Mouse (Mus musculus): ENCODE results near the gene Flad1.

Gene Flad1

DNA sequence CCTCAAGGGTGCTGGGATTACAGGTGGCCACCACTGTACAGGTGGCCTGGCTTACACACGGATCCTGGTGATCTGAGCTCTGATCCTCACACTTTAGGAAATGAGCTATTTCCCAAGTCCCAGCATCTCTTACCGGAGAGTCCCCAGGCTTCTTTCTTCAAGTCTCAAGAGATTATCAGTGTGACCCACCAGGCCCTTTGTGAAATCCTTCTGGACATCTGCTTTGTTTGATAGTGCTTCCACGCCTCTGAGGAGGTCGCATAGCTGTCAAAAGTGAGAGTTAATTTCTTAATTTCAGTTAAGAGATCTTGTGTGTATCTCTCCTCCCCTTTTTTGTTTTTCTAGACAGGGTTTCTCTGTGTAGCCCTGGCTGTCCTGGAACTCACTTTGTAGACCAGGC, 14.2 kb upstream of the Flad1 start:
- DNase-seq (ENCODE audit: inconsistent ontology term): no peak

DNA sequence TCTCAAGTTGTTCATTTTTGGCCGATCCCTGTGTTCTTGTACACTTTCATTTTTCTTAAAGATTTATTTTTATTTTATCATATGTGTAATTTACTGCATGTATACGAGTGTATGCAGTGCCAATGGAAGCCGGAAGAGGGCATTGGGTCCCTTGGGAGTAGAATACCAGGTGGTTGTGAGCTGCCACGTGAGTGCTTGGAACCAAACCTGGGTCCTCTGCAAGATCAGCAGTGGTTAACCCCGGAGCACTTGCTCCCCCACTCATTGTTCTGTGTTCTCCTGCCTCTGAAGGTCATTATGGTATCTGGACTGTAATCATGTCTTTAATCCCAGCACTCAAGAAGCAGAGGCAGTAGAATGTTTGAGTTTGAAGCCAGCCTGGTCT, 13.5 kb upstream of the Flad1 start:
- DNase-seq (ENCODE audit: inconsistent ontology term): no peak

DNA sequence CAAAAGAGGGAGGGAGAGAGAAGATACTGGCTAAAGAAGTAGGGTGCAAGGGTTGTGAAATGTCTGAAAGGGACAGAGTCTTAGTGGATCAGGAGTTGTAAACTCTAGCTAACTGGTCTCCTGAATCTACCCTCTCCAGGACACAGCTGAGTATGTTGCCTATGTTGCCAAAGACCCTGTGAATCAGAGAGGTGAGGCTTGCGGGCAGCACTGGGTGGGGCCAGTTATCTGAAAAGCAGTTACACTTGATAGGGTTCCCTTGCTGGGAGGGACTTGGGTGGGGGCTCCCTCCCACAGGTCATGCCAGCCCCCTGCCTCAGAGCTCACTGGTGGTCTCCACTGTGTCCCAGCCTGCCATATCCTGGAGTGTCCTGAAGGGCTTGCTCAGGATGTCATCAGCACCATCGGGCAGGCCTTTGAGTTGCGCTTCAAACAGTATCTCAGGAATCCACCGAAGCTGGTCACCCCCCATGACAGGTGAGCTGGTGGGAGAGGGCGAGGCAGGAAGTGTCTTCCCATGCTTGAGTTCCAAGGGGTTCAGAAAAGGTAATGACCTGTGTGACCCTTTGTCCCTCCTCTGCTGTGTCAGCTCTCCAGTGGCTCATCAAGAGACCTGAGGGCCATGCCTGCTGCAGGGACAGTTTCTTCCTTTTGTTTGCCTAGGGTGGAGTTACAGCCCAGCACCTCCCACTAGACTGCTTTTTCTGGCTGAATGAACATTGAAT, 12.9 kb upstream of the Flad1 start:
- DNase-seq (ENCODE audit: inconsistent ontology term): no peak

DNA sequence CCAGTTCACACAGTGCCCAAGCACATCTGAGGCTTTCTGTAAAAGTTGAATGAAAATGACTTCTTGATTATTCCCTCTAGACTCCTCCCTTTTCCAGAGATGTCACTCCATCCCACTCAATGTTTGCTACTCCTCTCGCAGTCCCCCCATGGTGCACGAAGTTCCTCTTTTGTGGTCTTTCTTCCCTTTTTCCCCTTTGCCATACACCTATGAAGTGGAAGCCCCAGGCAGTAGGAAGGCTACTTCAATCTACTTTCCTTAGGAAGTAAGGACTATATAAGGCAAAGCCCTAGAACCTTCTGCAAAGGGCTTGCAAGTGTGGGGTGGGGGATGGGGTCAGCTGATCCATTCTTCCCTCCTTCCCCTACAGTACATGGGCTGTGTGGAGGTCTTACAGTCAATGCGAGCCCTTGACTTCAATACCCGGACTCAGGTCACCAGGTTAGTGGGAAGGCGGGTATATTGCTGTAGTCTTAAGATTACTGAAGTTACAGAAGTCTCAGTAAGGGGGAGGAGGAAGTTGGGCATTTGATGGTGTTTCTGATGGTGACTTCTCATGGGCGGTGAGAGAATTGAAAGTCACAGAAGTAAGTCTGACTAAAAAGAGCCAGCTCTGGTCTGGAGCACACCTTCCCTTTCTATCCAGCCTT, 11.0 kb upstream of the Flad1 start:
- DNase-seq (ENCODE audit: inconsistent ontology term): no peak

GRCm38 (mm10) chr3:89421810-89422473, 10.3 kb upstream of the Flad1 start:
- peak; percentile 39 for DNase-seq (ENCODE audit: inconsistent ontology term)

- DNase-seq (ENCODE audit: inconsistent ontology term): peak; percentile 93
These were observed 9.5 kb upstream of the Flad1 start for GRCm38 (mm10) chr3:89421002-89421774.

DNA sequence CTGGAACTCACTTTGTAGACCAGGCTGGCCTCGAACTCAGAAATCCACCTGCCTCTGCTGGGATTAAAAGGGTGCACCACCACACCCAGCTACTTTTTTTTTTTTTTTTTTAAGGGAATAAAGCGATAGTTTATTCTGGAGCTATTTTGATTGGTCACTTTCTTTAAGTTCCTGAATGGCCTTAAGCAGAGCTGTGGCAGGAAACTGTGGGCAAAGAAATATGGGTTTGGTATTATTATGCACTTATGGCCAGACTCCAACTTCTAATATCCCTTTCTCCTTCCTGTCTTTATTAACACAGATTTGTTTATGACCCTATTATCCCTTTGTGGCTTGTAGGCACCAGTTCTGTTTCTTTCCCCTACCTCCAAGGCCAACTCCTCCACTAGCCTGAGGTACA, 8.8 kb upstream of the Flad1 start:
- DNase-seq (ENCODE audit: inconsistent ontology term): no peak

- no peak for DNase-seq (ENCODE audit: inconsistent ontology term)
These were observed 8.3 kb upstream of the Flad1 start for GRCm38 (mm10) chr3:89419981-89420380.

DNA sequence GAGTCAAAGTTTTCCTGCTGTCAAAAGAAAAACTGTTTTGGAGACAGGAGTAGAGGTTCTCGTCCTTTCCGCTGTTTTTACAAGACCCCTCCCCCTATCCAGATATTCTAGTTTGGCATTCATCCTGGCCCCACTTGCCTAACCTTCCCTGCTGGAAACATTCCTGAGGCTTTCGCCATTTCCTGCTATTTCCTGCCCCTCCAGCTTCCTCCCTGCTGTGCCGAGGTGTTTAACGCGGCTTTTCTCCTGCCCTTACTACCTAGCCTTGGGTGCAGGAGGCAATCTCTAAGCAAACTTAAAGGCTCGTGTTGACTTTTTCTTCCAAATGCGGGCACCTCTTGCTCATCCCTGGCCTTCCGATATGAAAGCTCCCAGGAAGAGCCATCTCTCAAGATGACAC, 7.9 kb upstream of the Flad1 start:
- peak; percentile 82 for DNase-seq (ENCODE audit: inconsistent ontology term)

- DNase-seq (ENCODE audit: inconsistent ontology term): peak; percentile 95
These were observed 7.2 kb upstream of the Flad1 start for GRCm38 (mm10) chr3:89418861-89419250.

GRCm38 (mm10) chr3:89418170-89418860, 6.6 kb upstream of the Flad1 start, which contains the start of the genes Cks1b and Shc1:
Cks1b (minus strand) TSS chr3:89418383.
Shc1 (plus strand) TSS chr3:89418443.
- DNase-seq (ENCODE audit: inconsistent ontology term): peak; percentile 98

- DNase-seq (ENCODE audit: inconsistent ontology term): no peak
These were observed 6.1 kb upstream of the Flad1 start for GRCm38 (mm10) chr3:89417840-89418169.

- DNase-seq (ENCODE audit: inconsistent ontology term): no peak
These were observed 5.5 kb upstream of the Flad1 start for GRCm38 (mm10) chr3:89417131-89417530.

GRCm38 (mm10) chr3:89416158-89416557, 4.5 kb upstream of the Flad1 start:
- DNase-seq (ENCODE audit: inconsistent ontology term): no peak

DNA sequence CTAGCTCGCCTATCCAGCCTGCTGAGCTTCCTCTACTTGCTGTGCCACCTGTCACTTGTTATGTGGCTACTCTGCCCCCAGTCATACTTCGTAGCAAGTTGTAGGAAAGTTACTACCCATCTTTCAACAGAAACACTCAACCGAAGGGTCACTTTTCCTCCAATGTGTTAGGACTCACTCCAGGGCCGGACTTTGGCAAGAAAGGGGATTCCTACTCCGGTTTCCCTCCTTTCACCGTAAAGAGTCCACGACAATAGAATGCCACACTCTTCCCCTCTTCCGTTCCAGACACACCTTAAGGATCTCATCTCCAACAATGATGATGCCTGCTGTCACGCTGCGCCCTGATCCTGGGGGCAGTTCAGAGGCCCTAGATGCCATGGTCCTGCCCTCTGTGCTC, 806 bp downstream of the Flad1 start:
- no peak for DNase-seq (ENCODE audit: inconsistent ontology term)

GRCm38 (mm10) chr3:89409701-89410100, 2.0 kb downstream of the Flad1 start:
- no peak for DNase-seq (ENCODE audit: inconsistent ontology term)

DNA sequence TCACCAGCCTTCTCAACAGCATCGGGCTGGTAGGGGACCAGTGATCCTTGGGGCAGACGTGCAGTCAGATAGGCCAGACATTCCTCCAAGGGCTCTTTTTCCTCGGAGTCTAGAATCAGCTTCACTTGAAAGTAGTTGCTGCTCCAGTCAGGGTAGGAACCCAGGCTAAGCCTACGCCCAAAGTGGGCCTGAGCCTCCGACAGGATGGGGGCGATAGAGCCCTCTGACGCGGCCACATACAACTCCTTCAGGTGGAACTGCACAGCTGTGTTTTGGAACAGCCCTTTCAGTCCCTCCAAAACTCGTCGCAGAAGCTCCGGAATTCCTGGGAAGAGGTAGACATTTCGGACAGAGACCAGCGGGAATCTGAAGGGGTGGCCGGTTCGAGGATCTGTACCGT, 3.2 kb downstream of the Flad1 start:
- DNase-seq (ENCODE audit: inconsistent ontology term): no peak

DNA sequence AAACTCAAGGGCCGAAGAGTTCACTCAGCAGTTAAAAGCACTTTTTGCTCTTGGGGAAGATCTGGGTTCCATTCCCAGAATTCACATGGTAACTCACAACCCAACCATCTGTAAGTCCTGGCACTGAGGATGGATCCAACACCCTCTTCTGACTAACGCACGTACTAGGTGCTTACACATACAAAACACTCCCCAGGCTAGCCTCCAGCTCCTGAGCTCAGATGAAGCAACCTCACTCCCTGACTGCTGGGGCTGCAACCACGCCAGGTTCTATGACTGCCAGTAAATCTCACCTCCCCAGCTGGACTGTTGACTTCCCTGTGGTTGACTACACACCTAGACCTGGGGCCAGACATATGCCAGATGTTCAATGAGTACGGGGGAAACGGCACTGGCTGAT, 4.8 kb downstream of the Flad1 start:
- no peak for DNase-seq (ENCODE audit: inconsistent ontology term)

- DNase-seq (ENCODE audit: inconsistent ontology term): peak; percentile 42
These were observed 9.0 kb downstream of the Flad1 start, which contains the start of gene Lenep for GRCm38 (mm10) chr3:89402693-89403092. Lenep (minus strand) TSS chr3:89402793.

DNA sequence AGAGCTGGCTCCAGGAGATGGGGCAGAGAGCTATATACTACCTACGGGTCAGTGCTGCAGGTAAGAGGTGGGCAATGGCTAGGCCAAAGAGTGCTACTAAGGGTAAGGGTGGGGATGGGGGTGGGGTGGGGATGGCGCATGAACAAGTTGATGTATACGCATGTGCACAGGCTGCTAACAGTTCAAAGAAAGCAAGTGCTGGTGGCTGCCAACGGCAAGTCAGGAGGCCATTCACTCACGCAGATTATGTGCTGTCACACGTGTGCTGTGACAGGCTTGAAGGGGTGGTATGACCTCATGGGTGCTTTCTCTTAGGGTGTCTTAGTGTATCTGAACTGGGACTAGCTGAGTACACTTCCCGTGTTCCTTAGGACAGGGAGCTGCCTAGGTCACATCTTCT, 10.3 kb downstream of the Flad1 start:
- no peak for DNase-seq (ENCODE audit: inconsistent ontology term)

DNA sequence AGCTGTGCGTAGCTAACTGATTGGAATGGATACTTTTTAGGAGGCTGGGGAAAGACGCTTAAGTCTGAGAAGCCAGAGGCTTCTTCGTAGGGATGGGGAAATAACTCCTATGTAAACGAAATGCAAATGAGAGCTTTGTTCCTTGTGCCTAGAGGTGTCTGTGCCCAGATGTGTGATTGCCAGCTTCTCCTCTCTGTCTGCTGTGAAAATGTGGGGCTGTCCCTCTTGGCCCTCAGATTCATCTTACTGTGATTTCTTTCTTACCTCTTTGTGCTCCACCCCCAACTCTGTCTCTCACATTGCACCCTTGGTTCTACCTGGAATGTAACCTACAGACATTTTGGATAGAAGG, 15.0 kb downstream of the Flad1 start:
- no peak for DNase-seq (ENCODE audit: inconsistent ontology term)
